Mouse (Mus musculus): ENCODE data around the gene Hoxb1.

The Hoxb1 gene

GRCm38 (mm10) chr11:96351312-96351711 lies 14.2 kb upstream of the Hoxb1 start:
- no peak for DNase-seq

GRCm38 (mm10) chr11:96351831-96352230 lies 13.7 kb upstream of the Hoxb1 start:
- DNase-seq: peak; percentile 64

- peak; percentile 37 for DNase-seq
Measured at GRCm38 (mm10) chr11:96352691-96353521, 12.6 kb upstream of the Hoxb1 start.

- DNase-seq: no peak
Measured at GRCm38 (mm10) chr11:96353522-96353841, 12.1 kb upstream of the Hoxb1 start.

GRCm38 (mm10) chr11:96353939-96354338 lies 11.6 kb upstream of the Hoxb1 start:
- peak; percentile 18 for DNase-seq

- DNase-seq: peak; percentile 50
Measured at GRCm38 (mm10) chr11:96354376-96354775, 11.2 kb upstream of the Hoxb1 start.

- no peak for DNase-seq
Measured at GRCm38 (mm10) chr11:96354801-96355311, 10.7 kb upstream of the Hoxb1 start.

- no peak for DNase-seq
Measured at GRCm38 (mm10) chr11:96363807-96364206, 1.7 kb upstream of the Hoxb1 start.

GRCm38 (mm10) chr11:96366092-96367041 lies 815 bp downstream of the Hoxb1 start:
- DNase-seq: peak; percentile 33

- DNase-seq: no peak
Measured at GRCm38 (mm10) chr11:96367141-96367540, 1.6 kb downstream of the Hoxb1 start.

GRCm38 (mm10) chr11:96368686-96369085 lies 3.1 kb downstream of the Hoxb1 start:
- DNase-seq: no peak

- no peak for DNase-seq
Measured at GRCm38 (mm10) chr11:96369140-96369539, 3.6 kb downstream of the Hoxb1 start.

GRCm38 (mm10) chr11:96371726-96372125 lies 6.2 kb downstream of the Hoxb1 start:
- DNase-seq: no peak

GRCm38 (mm10) chr11:96372519-96372918 lies 7.0 kb downstream of the Hoxb1 start:
- no peak for DNase-seq

GRCm38 (mm10) chr11:96374810-96375209 lies 9.3 kb downstream of the Hoxb1 start:
- DNase-seq: no peak

- DNase-seq: no peak
Measured at GRCm38 (mm10) chr11:96383381-96383780, 17.8 kb downstream of the Hoxb1 start.

- DNase-seq: no peak
Measured at GRCm38 (mm10) chr11:96387635-96388034, 22.1 kb downstream of the Hoxb1 start.

GRCm38 (mm10) chr11:96396772-96397626 lies 31.4 kb downstream of the Hoxb1 start:
- no peak for DNase-seq

GRCm38 (mm10) chr11:96397806-96398335 lies 32.3 kb downstream of the Hoxb1 start:
- DNase-seq: no peak

- peak; percentile 28 for DNase-seq
Measured at GRCm38 (mm10) chr11:96399923-96400322, 34.4 kb downstream of the Hoxb1 start.

- peak; percentile 24 for DNase-seq
Measured at GRCm38 (mm10) chr11:96404016-96404604, 38.6 kb downstream of the Hoxb1 start.

GRCm38 (mm10) chr11:96404831-96405230 lies 39.3 kb downstream of the Hoxb1 start:
- DNase-seq: no peak
